Comparison of ENCODE assay signal across 32 mouse cellular contexts in the genomic region with DNA sequence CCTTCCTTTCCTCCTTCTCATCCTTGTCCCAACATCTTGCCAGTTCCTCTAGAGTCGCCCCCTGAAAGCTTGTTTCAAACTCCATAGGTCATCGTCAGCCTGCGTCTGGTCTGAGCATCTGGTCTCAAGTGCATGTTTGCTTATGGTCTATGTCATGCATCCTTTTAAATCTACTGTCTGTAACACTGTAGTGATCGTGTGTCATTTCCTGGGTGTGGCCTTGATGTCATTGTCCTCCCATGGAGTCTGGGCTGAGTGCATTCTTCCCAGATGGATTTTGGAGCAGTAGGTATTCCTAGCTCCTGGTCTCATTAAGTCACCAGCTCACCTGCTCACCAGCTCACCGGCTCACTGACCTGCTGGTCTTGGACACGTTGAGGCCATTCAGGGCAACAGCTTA. TPM values are rescaled to one million over a fixed set of nuclear protein-coding genes. Genes with fewer than 3 reads are reported as not detected.
"Had no signal": no experiment of that assay in that cellular context is flagged by ENCODE, and none has a peak within 500 bp of the region (broad histone marks: within the 10 kb centered on the region; RNA-seq: fewer than 3 reads in every experiment).

No protein-coding gene starts in this region.

- H3K9me3 ChIP-seq: heart, embryonic 15.5 days; hindbrain, embryonic 15.5 days had no signal

- DNase-seq: gastrocnemius, postnatal 14 days; gastrocnemius, postnatal 36 days; heart, adult 11 months; heart, adult 2 months; heart, postnatal 14 days; heart, postnatal 36 days; kidney, adult 11 months; kidney, adult 2 months; kidney, adult 9 months; kidney, postnatal 10 days; kidney, postnatal 25 days; layer of hippocampus, adult 9-11 months; layer of hippocampus, postnatal 36 days; left cerebral cortex, postnatal 4 days; liver had no signal

- H3K4me1 ChIP-seq: heart, embryonic 15.5 days; hindbrain, embryonic 13.5 days; hindbrain, embryonic 15.5 days; kidney, embryonic 15.5 days had no signal

- ATAC-seq: hindbrain, postnatal 0 days; intestine, embryonic 16.5 days had no signal

- H3K27me3 ChIP-seq: heart, embryonic 13.5 days; heart, embryonic 15.5 days; hindbrain, embryonic 13.5 days; hindbrain, embryonic 15.5 days; kidney, embryonic 15.5 days; limb, embryonic 12.5 days had no signal

- H3K36me3 ChIP-seq: heart, embryonic 13.5 days; heart, embryonic 15.5 days; hindbrain, embryonic 13.5 days; hindbrain, embryonic 15.5 days; kidney, embryonic 15.5 days; limb, embryonic 12.5 days had no signal

- H3K27ac ChIP-seq: heart, adult 2 months; heart, embryonic 13.5 days; heart, embryonic 15.5 days; hindbrain, embryonic 13.5 days; hindbrain, embryonic 15.5 days; hindbrain, postnatal 0 days; kidney, embryonic 15.5 days; limb, embryonic 12.5 days had no signal

- H3K4me3 ChIP-seq: heart, adult 2 months; heart, embryonic 13.5 days; heart, embryonic 15.5 days; hindbrain, embryonic 13.5 days; hindbrain, embryonic 15.5 days; kidney, embryonic 15.5 days; limb, embryonic 12.5 days had no signal

RNA-seq across cellular contexts. Expression of gene Dupd1, which starts 19.4 kb away (rescaled TPM):
- total RNA-seq: heart, adult 2 months; heart, postnatal 36 days; hematopoietic stem cell, adult 5-6 weeks; hindbrain, postnatal 0 days; left cerebral cortex, adult 8-10 months; left cerebral cortex, postnatal 10 days; left cerebral cortex, postnatal 4 days had no signal
- polyA plus RNA-seq: heart, embryonic 11.5 days; hindbrain, embryonic 11.5 days; intestine, embryonic 14.5 days; intestine, embryonic 16.5 days; kidney, embryonic 15.5 days; large intestine, adult 2 months had no signal

RNA-seq across cellular contexts. Expression of gene Dusp13, which starts 56.0 kb away (rescaled TPM):
- total RNA-seq: hematopoietic stem cell, adult 5-6 weeks; hindbrain, postnatal 0 days; left cerebral cortex, postnatal 4 days had no signal
- polyA plus RNA-seq: heart, embryonic 11.5 days; heart, embryonic 13.5 days; heart, embryonic 15.5 days; heart, postnatal 0 days; hindbrain, embryonic 11.5 days; hindbrain, embryonic 13.5 days; hindbrain, embryonic 15.5 days; intestine, embryonic 14.5 days; intestine, embryonic 16.5 days; limb, embryonic 12.5 days; liver, embryonic 11.5 days had no signal
